Mouse (Mus musculus): ENCODE data around the gene Mre11a. TPM values are rescaled to one million over a fixed set of nuclear protein-coding genes. Genes with fewer than 3 reads are reported as not detected.

Mre11a gene
- 10 to 100 TPM; 14.1 to 16.1 TPM for total RNA-seq (2021)
- long read RNA-seq, experiment 1, partial matches to known transcripts = 1 of 8 reads
- long read RNA-seq, experiment 1, other reads (novel, unspliced or antisense) = 4 of 8 reads
- long read RNA-seq, experiment 2, partial matches to known transcripts = 4 of 13 reads
- long read RNA-seq, experiment 2, other reads (novel, unspliced or antisense) = 5 of 13 reads

DNA sequence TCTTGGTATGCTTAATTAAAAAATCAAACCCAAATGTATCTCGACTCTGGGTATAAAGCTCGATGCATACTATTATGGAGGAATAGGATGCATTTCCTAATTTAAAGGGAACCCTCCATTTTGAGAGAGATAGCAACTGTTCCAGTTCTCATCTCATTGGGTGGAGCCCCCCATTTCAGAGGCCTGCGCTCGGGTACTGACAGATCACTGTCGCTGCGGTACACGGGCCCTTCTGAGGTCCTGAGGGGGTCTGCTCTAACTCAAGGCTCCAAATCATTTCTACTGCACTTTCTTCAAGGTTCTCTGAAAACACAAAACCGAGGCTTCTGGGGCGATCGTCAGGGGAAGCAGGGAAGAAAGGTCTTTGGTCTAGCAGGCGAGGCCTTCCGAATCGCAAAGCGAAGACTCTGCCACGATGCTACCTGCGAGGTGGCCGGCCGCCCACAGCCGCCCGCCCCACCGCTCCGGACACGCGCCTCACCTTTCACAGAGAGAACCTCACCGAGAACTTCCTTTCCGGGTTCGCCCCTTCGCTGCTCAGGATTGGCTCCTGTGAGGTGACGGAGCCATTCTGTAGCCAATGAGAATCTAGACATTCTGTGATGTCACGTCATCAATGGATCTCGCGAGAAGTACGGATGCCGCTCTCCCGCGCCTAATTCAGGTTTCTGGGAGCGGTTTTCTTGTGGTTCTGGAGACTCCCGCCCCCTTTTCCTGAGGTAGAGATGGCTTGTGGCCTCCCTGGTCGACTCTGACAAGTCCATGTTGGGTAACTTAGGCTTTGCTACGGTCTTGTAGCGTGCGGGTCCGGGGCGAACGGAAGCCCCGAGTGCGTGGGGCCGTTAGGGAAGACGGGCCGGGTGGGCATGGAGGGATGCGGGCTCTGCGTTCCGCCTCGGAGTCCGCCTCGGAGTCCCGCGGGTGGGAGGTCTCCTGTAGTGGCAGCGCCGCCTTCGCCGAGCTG lies at the start of gene Mre11a, which contains the start of gene Ankrd49:
Mre11a (plus strand) TSS at position 616 of the 964 bp plus-strand sequence.
Ankrd49 (minus strand) TSS at position 818 of the 964 bp plus-strand sequence.
- Histone ChIP-seq H3K4me3 (peak within 1 kb of the TSS; percentile 72), H3K27ac (peak within 1 kb of the TSS; percentile 87)
- DNase-seq (ENCODE audit: extremely low spot score in 1 of 2, low spot score in 2 of 2) = peak; percentile 89 to 90
- TF ChIP-seq CTCF (IDR thresholded peaks at IDR 0.05) = no peak
- intact Hi-C loops (cut with DNase I) = loop anchor here (2.0 kb wide), 1 partner anchor 76 kb away; the partner anchor contains the start of gene Gpr83

DNA sequence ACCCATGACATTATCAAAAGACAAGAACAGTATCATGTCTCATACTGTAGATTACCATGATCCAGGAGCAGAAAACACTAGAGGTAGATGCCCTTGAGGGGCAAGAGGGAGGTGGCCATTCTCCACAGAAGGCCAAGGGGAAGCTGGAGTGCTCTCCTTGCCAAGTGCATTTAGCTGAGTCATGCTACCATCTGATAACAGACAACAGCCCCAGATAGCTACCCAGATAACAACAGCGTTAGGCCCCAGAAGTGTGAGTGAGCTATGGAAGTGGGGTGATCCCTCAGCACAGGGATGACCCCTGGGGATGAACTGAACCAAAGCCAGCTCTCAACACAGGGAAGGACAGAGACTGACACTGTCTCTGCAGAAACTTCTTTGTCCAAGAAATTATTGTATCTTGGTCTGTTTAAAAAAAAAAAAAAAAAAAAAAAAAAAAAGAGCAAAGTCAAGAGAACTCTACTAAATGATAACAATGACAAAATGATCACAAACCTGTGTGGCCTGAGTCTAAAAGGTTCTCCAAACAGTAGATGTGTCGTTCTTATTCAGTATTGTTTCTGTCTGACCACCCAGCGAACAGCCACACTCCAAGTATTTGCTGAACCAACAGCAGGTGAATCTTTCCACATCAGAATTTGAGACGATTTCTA lies 44.8 kb upstream of the Mre11a start:
- Histone ChIP-seq H3K27ac (no peak overlapping the region), H3K4me3 (no peak overlapping the region)
- DNase-seq (ENCODE audit: extremely low spot score in 1 of 2, low spot score in 2 of 2) = no peak
- TF ChIP-seq CTCF (IDR thresholded peaks at IDR 0.05) = no peak
- intact Hi-C loops (cut with DNase I) = no loop called here

DNA sequence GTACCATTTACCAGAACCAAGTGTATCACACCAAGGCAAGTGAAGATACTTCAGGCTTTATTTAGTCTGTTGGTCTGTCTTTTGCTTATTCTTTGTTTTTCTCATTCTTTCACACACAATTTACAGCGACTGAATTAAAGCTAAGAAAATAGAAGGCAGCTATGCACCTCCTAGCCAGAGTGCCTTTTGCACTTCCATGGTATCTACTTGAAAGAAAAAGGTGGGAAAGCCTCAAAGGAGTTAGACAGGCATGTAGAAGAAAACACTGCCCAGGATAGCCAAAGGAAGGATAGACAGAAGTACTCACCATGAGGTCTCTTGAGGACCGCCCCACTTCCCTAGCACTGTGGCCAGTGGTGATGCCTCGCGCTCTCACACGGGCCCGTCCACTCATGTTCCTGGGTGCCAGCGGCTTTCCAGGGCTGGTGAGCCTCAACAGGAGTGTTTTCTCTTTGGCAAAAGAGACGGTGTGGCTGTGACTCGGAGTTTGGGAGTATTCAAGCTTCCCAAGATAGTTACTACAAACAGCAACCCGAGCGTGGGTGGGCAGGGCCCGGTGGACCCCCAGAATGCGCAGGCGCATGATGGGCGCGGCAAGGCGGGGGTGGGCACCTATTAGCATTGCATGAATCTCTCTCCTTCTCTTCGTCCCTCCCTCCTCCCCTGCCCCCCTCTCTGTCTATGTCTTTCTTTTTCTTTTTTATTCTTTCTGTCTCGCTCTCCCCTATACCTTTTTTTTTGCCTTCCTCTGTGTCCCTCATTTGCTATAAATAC lies 44.1 kb upstream of the Mre11a start, which contains the start of gene Piwil4:
Piwil4 (minus strand) TSS at position 583 of the 774 bp plus-strand sequence.
- no peak within 1 kb of the TSS for H3K27ac ChIP-seq
- no peak for TF ChIP-seq CTCF (IDR thresholded peaks at IDR 0.05)
- intact Hi-C loops (cut with DNase I) = no loop called here

DNA sequence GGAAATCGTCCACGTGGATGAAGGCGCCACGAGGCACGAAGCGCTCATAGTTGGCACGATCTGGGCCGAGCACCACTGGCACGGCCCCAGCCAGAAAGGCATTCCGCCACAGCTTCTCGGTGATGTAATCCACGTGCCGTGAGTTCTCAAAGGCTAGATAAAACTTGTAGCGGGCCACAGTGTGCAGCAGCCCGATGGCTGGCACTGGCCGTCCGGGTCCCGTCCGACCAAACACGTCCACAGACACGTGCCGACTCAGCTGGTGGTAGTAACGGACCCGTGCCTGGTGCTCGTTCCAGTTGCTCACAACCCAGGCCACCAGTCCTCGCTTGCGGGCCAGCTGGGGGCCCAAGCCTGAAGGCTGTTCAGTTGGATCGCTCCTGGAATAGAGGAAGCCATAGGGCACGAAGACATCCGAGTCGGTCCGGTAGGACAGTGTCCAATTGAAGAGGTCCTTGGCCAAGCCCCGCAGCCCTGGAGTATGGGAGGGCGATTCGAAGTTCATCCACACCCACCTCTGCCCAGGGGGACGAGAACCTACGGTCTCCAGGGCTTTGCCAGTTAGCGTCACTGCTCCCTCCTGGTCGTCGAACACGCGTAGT lies 33.5 kb upstream of the Mre11a start:
- no peak overlapping the region for H3K27ac ChIP-seq
- TF ChIP-seq CTCF (IDR thresholded peaks at IDR 0.05) = no peak
- DNase-seq (ENCODE audit: extremely low spot score in 1 of 2, low spot score in 2 of 2) = no peak
- peak overlapping the region; percentile 32 for H3K4me3 ChIP-seq
- intact Hi-C loops (cut with DNase I) = no loop called here

More for the DNA sequence above, 44.1 kb upstream of the Mre11a start, which contains the start of gene Piwil4:
- no peak within 1 kb of the TSS for H3K4me3 ChIP-seq
- DNase-seq (ENCODE audit: extremely low spot score in 1 of 2, low spot score in 2 of 2) = no peak

DNA sequence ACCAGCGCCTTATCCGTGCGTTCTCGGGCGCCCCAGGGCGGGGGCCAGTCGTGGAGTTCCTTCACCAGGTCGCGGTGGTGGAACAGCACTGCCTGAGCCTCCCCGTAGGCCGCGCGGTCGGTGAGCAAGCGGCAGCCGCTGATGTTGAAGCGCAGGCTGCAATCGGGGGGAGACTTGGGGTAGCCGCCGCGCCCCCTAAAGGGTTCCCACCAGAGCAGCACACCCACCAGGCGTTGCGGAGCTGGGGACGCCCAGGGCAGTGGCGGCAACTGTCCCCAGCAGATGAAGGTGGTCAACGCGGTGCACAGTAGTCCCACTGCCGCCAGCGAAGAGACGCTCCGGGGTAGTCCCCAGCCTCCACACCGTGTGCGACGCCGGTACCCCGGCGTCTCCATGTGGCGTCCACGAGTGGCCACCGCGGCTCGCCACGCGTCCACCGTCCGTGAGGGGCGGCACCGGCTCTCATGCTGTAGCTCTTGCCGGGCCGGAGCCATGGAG lies 32.9 kb upstream of the Mre11a start:
- TF ChIP-seq CTCF (IDR thresholded peaks at IDR 0.05) = no peak
- intact Hi-C loops (cut with DNase I) = no loop called here
- Histone ChIP-seq H3K27ac (no peak overlapping the region), H3K4me3 (peak overlapping the region; percentile 32)
- no peak for DNase-seq (ENCODE audit: extremely low spot score in 1 of 2, low spot score in 2 of 2)

DNA sequence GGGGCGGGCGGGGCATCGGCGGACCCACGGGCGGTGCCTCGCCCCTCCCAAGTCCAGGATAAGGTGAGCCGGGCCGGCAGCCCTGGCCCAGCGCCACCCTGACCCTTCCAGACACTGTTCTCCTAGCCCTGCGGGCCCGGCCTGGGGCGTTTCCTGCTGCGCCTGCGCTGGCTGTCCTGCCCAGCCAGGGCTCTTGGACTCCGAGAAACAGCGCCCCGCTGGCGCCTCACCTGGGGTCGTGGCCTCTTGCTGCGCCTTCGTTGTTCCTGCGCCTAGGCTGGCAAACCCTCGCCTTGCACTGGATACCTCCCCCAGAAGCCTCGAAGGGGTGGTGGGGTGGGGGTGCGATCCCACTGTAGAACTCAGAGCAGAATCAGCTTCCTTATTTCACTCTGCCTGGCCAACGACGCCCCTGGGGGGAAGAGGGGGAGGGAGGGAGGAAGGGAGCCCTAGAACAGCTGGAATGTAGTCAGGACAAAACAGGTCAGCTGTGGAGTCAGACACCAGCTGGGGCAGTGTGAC lies 32.4 kb upstream of the Mre11a start, which contains the start of gene Fut4:
Fut4 (minus strand) TSS at position 393 of the 522 bp plus-strand sequence.
- Histone ChIP-seq H3K4me3 (peak within 1 kb of the TSS; percentile 32), H3K27ac (no peak within 1 kb of the TSS)
- peak in 1 of 2 experiments; percentile 13 for DNase-seq (ENCODE audit: extremely low spot score in 1 of 2, low spot score in 2 of 2)
- intact Hi-C loops (cut with DNase I) = no loop called here
- no peak for TF ChIP-seq CTCF (IDR thresholded peaks at IDR 0.05)

DNA sequence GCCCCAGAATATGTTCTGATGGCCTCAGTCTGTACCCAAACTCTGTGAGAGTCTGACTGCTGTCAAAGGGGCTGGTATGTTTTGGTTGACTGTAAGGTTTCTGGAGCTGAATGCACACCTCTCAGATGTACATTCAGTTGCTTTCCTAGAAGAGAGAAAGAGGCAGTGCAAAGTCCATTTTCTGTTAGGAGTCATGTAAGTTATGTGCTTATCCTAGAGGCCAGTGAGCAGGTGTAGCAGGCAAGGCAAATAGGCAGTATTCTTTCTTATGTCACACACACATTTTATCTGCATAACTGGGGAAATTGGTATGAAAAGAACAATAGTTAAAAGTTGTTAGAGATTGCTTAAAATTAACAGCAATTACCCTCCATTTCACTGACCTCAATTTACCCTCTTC lies 30.5 kb upstream of the Mre11a start:
- intact Hi-C loops (cut with DNase I) = no loop called here

DNA sequence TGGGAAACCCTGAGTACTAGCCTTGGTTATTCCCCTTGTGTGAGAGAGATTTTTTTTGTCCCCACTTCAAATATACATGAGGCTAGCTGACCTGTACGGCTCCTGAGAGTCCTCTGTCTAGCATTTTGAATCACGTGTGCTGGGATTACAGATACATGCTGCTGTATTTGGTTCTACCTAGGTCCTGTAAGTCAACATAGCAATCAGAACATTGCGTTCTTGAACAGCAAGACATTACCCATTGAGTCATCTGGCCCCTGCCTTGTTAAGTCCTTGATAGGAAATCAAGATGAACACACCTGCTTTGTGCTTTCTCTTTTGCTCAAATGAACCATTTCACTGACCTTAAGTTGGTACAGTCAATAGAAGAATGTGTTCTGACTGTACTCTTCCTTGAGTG lies 30.0 kb upstream of the Mre11a start:
- no peak for TF ChIP-seq CTCF (IDR thresholded peaks at IDR 0.05)
- Histone ChIP-seq H3K27ac (no peak overlapping the region), H3K4me3 (no peak overlapping the region)
- DNase-seq (ENCODE audit: extremely low spot score in 1 of 2, low spot score in 2 of 2) = no peak
- intact Hi-C loops (cut with DNase I) = no loop called here

More for the DNA sequence above, 30.5 kb upstream of the Mre11a start:
- no peak overlapping the region for H3K27ac ChIP-seq
- DNase-seq (ENCODE audit: extremely low spot score in 1 of 2, low spot score in 2 of 2) = no peak
- no peak for TF ChIP-seq CTCF (IDR thresholded peaks at IDR 0.05)
- no peak overlapping the region for H3K4me3 ChIP-seq

DNA sequence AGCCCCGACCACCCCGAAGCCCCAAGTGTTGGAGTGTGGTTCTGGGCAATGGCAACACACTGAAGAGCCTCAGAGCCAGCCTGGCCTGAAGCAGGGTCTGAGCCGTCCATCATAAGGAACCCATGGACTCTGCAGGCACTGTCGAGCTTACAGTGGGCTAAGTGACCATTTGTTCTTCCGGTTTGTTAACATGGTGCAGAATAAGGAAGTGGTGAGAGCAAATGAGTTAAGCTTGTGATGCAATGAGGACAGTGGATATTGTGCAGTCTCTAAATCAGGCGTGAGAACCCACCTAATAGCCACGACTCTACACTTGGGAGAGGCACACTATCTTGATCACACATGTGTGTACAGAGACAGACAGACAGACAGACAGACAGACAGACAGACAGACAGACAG lies 25.9 kb upstream of the Mre11a start:
- no peak for TF ChIP-seq CTCF (IDR thresholded peaks at IDR 0.05)
- no peak for DNase-seq (ENCODE audit: extremely low spot score in 1 of 2, low spot score in 2 of 2)
- H3K4me3 ChIP-seq = no peak overlapping the region
- intact Hi-C loops (cut with DNase I) = no loop called here
- H3K27ac ChIP-seq = no peak overlapping the region

DNA sequence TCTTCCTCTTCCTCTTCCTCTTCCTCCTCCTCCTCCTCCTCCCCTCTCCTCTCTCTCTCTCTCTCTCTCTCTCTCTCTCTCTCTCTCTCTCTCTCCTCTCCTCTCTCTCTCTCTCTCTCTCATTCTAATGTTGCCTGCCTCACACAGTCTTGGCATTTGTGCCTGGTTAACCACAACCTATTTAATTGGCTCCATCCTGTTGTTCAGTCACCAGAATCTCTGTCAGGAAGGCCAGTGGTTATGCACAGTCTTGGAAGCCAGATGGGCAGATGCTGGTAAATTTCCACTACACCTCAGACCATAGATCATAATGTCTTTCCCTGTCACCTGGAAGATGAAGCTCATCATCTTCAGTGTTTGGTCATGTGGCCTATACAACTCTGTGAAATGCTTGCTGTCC lies 25.2 kb upstream of the Mre11a start:
- TF ChIP-seq CTCF (IDR thresholded peaks at IDR 0.05) = no peak
- Histone ChIP-seq H3K27ac (no peak overlapping the region), H3K4me3 (no peak overlapping the region)
- intact Hi-C loops (cut with DNase I) = no loop called here
- DNase-seq (ENCODE audit: extremely low spot score in 1 of 2, low spot score in 2 of 2) = no peak
